Mouse (Mus musculus): Measurements from ENCODE around the gene Wdr43. TPM values are rescaled to one million over a fixed set of nuclear protein-coding genes. Genes with fewer than 3 reads are reported as not detected.

Gene Wdr43
- polyA plus RNA-seq, 1 experiment from 2014 or later: 54.6 TPM

GRCm38 (mm10) chr17:71695151-71695550, 79.5 kb downstream of the Wdr43 start:
- no peaks in the 10 kb centered on the region for H3K27me3 ChIP-seq (ENCODE audit: insufficient read depth, low read length)
- no peak for DNase-seq (ENCODE audit: low spot score)
- no peak overlapping the region for H3K4me3 ChIP-seq (replicated peaks; ENCODE audit: low read depth, low read length)
- no peak overlapping the region for H3K27ac ChIP-seq
- no peak overlapping the region for H3K9ac ChIP-seq (ENCODE audit: low read depth, low read length)
- peaks cover 7% of the 10 kb centered on the region; the same call in 1 of the 2 replicates for H3K4me1 ChIP-seq (replicated peaks; ENCODE audit: insufficient read depth, low read length)
- ATAC-seq (replicated peaks; ENCODE audit: low FRiP score, low read depth): no peak
- WGBS: 88% methylated on average over 8 of the region's 8 CpGs
- no peaks in the 10 kb centered on the region for H3K36me3 ChIP-seq (ENCODE audit: insufficient read depth, low read length)
- TF ChIP-seq CTCF (IDR thresholded peaks at IDR 0.05; ENCODE audit: low read depth): no peak
- no peaks in the 10 kb centered on the region for H3K9me3 ChIP-seq (replicated peaks; ENCODE audit: low read length)
- no peak overlapping the region for H3K4me2 ChIP-seq (ENCODE audit: low read length)

- H3K4me1 ChIP-seq (replicated peaks; ENCODE audit: insufficient read depth, low read length): peaks cover 7% of the 10 kb centered on the region; the same call in 1 of the 2 replicates
- H3K4me2 ChIP-seq (ENCODE audit: low read length): no peak overlapping the region
- no peak for TF ChIP-seq CTCF (IDR thresholded peaks at IDR 0.05; ENCODE audit: low read depth)
- H3K9me3 ChIP-seq (replicated peaks; ENCODE audit: low read length): no peaks in the 10 kb centered on the region
- no peaks in the 10 kb centered on the region for H3K27me3 ChIP-seq (ENCODE audit: insufficient read depth, low read length)
- 48% methylated on average over 15 of the region's 15 CpGs for WGBS
- ATAC-seq (replicated peaks; ENCODE audit: low FRiP score, low read depth): no peak; the same call in 1 of the 2 replicates
- H3K36me3 ChIP-seq (ENCODE audit: insufficient read depth, low read length): no peaks in the 10 kb centered on the region
- no peak overlapping the region for H3K9ac ChIP-seq (ENCODE audit: low read depth, low read length)
- DNase-seq (ENCODE audit: low spot score): no peak
- no peak overlapping the region for H3K4me3 ChIP-seq (replicated peaks; ENCODE audit: low read depth, low read length)
- H3K27ac ChIP-seq: no peak overlapping the region
Measured at GRCm38 (mm10) chr17:71695716-71696315, 80.1 kb downstream of the Wdr43 start.

DNA sequence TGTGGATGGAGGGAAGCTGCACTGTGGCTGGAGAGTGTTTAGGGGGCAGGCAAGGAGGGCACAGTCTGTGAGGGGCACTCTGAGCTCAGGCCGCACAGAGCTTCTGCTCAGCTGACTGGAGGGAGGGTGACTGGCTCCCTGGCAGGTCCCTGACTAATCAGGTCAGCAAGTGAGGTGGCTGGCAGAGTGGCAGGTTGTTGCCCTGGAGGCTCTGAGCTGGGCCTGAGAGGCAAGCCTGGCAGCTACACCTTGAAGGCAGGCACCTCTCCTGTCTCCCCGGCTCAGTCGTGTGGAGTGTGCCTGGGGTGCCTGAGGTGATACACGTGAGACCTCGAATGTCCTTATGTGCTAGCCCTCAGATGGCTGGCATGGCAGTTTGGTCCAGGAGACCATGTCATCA, 80.7 kb downstream of the Wdr43 start:
- Histone ChIP-seq H3K9me3 (replicated peaks; ENCODE audit: low read length) (no peaks in the 10 kb centered on the region), H3K36me3 (ENCODE audit: insufficient read depth, low read length) (no peaks in the 10 kb centered on the region), H3K27me3 (ENCODE audit: insufficient read depth, low read length) (no peaks in the 10 kb centered on the region), H3K4me2 (ENCODE audit: low read length) (no peak overlapping the region), H3K4me1 (replicated peaks; ENCODE audit: insufficient read depth, low read length) (peaks cover 7% of the 10 kb centered on the region; the same call in 1 of the 2 replicates), H3K9ac (ENCODE audit: low read depth, low read length) (no peak overlapping the region), H3K27ac (no peak overlapping the region), H3K4me3 (replicated peaks; ENCODE audit: low read depth, low read length) (no peak overlapping the region)
- no peak for TF ChIP-seq CTCF (IDR thresholded peaks at IDR 0.05; ENCODE audit: low read depth)
- 81% methylated on average over 5 of the region's 5 CpGs for WGBS
- DNase-seq (ENCODE audit: low spot score): no peak
- ATAC-seq (replicated peaks; ENCODE audit: low FRiP score, low read depth): 0 out of 2 replicates have a peak, but pooled peaks have one; percentile 11

GRCm38 (mm10) chr17:71697896-71698618, 82.4 kb downstream of the Wdr43 start:
- no peaks in the 10 kb centered on the region for H3K9me3 ChIP-seq (replicated peaks; ENCODE audit: low read length)
- H3K9ac ChIP-seq (ENCODE audit: low read depth, low read length): no peak overlapping the region
- 56% methylated on average over 11 of the region's 11 CpGs for WGBS
- TF ChIP-seq CTCF (IDR thresholded peaks at IDR 0.05; ENCODE audit: low read depth): no peak
- no peaks in the 10 kb centered on the region for H3K36me3 ChIP-seq (ENCODE audit: insufficient read depth, low read length)
- H3K4me1 ChIP-seq (replicated peaks; ENCODE audit: insufficient read depth, low read length): peaks cover 7% of the 10 kb centered on the region; the same call in 1 of the 2 replicates
- ATAC-seq (replicated peaks; ENCODE audit: low FRiP score, low read depth) (no peak; the same call in 1 of the 2 replicates), DNase-seq (ENCODE audit: low spot score) (no peak)
- H3K27ac ChIP-seq: no peak overlapping the region
- no peaks in the 10 kb centered on the region for H3K27me3 ChIP-seq (ENCODE audit: insufficient read depth, low read length)
- no peak overlapping the region for H3K4me3 ChIP-seq (replicated peaks; ENCODE audit: low read depth, low read length)
- H3K4me2 ChIP-seq (ENCODE audit: low read length): no peak overlapping the region

DNA sequence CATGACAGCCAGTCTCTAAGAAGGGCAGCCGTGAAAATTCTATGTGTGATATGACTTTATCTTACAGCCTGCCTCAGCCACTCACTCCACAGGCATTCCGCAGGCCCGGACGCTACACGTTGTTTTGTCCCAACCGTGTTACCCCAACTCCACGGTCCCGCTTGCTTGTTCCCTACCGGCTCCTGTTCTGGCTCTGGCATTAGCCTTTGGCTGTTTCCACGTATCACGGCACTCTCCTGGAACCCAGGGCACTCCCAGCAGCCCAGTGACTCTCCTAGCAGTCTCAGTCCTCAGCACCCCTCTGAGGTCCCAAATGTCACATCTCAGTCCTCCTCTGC, 82.9 kb downstream of the Wdr43 start:
- WGBS: 87% methylated on average over 11 of the region's 11 CpGs
- no peak for TF ChIP-seq CTCF (IDR thresholded peaks at IDR 0.05; ENCODE audit: low read depth)
- DNase-seq (ENCODE audit: low spot score): no peak
- no peak overlapping the region for H3K9ac ChIP-seq (ENCODE audit: low read depth, low read length)
- H3K9me3 ChIP-seq (replicated peaks; ENCODE audit: low read length): no peaks in the 10 kb centered on the region
- no peak overlapping the region for H3K4me2 ChIP-seq (ENCODE audit: low read length)
- no peaks in the 10 kb centered on the region for H3K27me3 ChIP-seq (ENCODE audit: insufficient read depth, low read length)
- H3K36me3 ChIP-seq (ENCODE audit: insufficient read depth, low read length): no peaks in the 10 kb centered on the region
- H3K27ac ChIP-seq: no peak overlapping the region
- no peak overlapping the region for H3K4me3 ChIP-seq (replicated peaks; ENCODE audit: low read depth, low read length)
- peaks cover 7% of the 10 kb centered on the region; the same call in 1 of the 2 replicates for H3K4me1 ChIP-seq (replicated peaks; ENCODE audit: insufficient read depth, low read length)
- ATAC-seq (replicated peaks; ENCODE audit: low FRiP score, low read depth): no peak

GRCm38 (mm10) chr17:71705113-71705512, 89.4 kb downstream of the Wdr43 start:
- H3K27me3 ChIP-seq (ENCODE audit: insufficient read depth, low read length): no peaks in the 10 kb centered on the region
- WGBS: 70% methylated on average over 1 of the region's 1 CpGs
- H3K9ac ChIP-seq (ENCODE audit: low read depth, low read length): no peak overlapping the region
- no peaks in the 10 kb centered on the region for H3K9me3 ChIP-seq (replicated peaks; ENCODE audit: low read length)
- TF ChIP-seq CTCF (IDR thresholded peaks at IDR 0.05; ENCODE audit: low read depth): no peak
- H3K27ac ChIP-seq: no peak overlapping the region
- no peak for DNase-seq (ENCODE audit: low spot score)
- no peaks in the 10 kb centered on the region for H3K4me1 ChIP-seq (replicated peaks; ENCODE audit: insufficient read depth, low read length)
- ATAC-seq (replicated peaks; ENCODE audit: low FRiP score, low read depth): no peak
- no peak overlapping the region for H3K4me3 ChIP-seq (replicated peaks; ENCODE audit: low read depth, low read length)
- H3K36me3 ChIP-seq (ENCODE audit: insufficient read depth, low read length): no peaks in the 10 kb centered on the region
- H3K4me2 ChIP-seq (ENCODE audit: low read length): no peak overlapping the region
